7 mouse cellular contexts compared by ENCODE assay signal in genomic region chr2:163472466-163472851, GRCm38 (mm10). TPM values are rescaled to one million over a fixed set of nuclear protein-coding genes. Genes with fewer than 3 reads are reported as not detected.
A peak's percentile ranks its signal among the peaks of the same experiment; 100 is the strongest.
DNase-seq lines count a peak whose midpoint lies in the region; ATAC-seq lines count a peak whose summit lies in the region.

Gene Fitm2 (minus strand): TSS chr2:163472629.

- H3K27ac ChIP-seq in intestine, embryonic 16.5 days (ENCODE audit: low read length): peak within 1 kb of the TSS; percentile 65
- H3K27ac ChIP-seq in midbrain, embryonic 11.5 days (ENCODE audit: low read depth, low read length): no peak within 1 kb of the TSS; the same call in 1 of the 2 replicates

- H3K9ac ChIP-seq in intestine, embryonic 16.5 days (ENCODE audit: low read depth, low read length): peak within 1 kb of the TSS; percentile 91
- H3K9ac ChIP-seq in midbrain, embryonic 11.5 days (ENCODE audit: low read length): peak within 1 kb of the TSS; percentile 85

- peak; percentile 95 for ATAC-seq in intestine, embryonic 16.5 days
- ATAC-seq in midbrain, embryonic 11.5 days (ENCODE audit: low FRiP score): peak; percentile 96

- peak within 1 kb of the TSS; percentile 93 for H3K4me3 ChIP-seq in intestine, embryonic 16.5 days (ENCODE audit: low read length)
- H3K4me3 ChIP-seq in midbrain, embryonic 11.5 days (ENCODE audit: low read depth, low read length): peak within 1 kb of the TSS; percentile 77

- no peaks in the 10 kb centered on the region for H3K27me3 ChIP-seq in intestine, embryonic 16.5 days (replicated peaks; ENCODE audit: control insufficient read depth, insufficient read depth, low read length)
- no peaks in the 10 kb centered on the region for H3K27me3 ChIP-seq in midbrain, embryonic 11.5 days (ENCODE audit: control insufficient read depth, insufficient read depth, low read length)

- H3K4me2 ChIP-seq in intestine, embryonic 16.5 days (ENCODE audit: low read depth, low read length): peak within 1 kb of the TSS; percentile 89
- H3K4me2 ChIP-seq in midbrain, embryonic 11.5 days: peak within 1 kb of the TSS; percentile 88

- no peaks in the 10 kb centered on the region for H3K9me3 ChIP-seq in intestine, embryonic 16.5 days (ENCODE audit: control insufficient read depth, low read length)
- H3K9me3 ChIP-seq in midbrain, embryonic 11.5 days (ENCODE audit: control insufficient read depth, low read length): no peaks in the 10 kb centered on the region

- intact Hi-C loops in left cerebral cortex, postnatal 36 days (cut with DNase I): no loop called here

- 0% methylated on average over 30 of the region's 30 CpGs for WGBS in intestine, embryonic 16.5 days
- under 1% methylated on average over 30 of the region's 30 CpGs for WGBS in midbrain, embryonic 11.5 days

- DNase-seq in adrenal gland, adult 2 months: peak; percentile 96
- peak; percentile 97 for DNase-seq in embryo, embryonic 11.5 days (ENCODE audit: low read depth, low spot score)
- DNase-seq in gastrocnemius, postnatal 4 days (ENCODE audit: low spot score in 2 of 2): peak; percentile 86 to 94
- DNase-seq in left cerebral cortex, postnatal 36 days (ENCODE audit: low spot score in 2 of 2): peak; percentile 98 to 99
- DNase-seq in midbrain, embryonic 11.5 days (ENCODE audit: low spot score, missing footprints): peak; percentile 100
- DNase-seq in skeletal muscle tissue, adult 2 months (ENCODE audit: low read depth, low spot score): peak; percentile 98

- H3K36me3 ChIP-seq in intestine, embryonic 16.5 days (ENCODE audit: control insufficient read depth, insufficient read depth, low read length): peaks cover 6% of the 10 kb centered on the region
- H3K36me3 ChIP-seq in midbrain, embryonic 11.5 days (ENCODE audit: control insufficient read depth, insufficient read depth, low read length): peaks cover 3% of the 10 kb centered on the region; the same call in 1 of the 2 replicates

- H3K4me1 ChIP-seq in intestine, embryonic 16.5 days (ENCODE audit: control insufficient read depth, insufficient read depth, low read length): peaks cover 9% of the 10 kb centered on the region
- H3K4me1 ChIP-seq in midbrain, embryonic 11.5 days (ENCODE audit: control insufficient read depth, insufficient read depth, low read length): peaks cover 7% of the 10 kb centered on the region

RNA-seq across cellular contexts. Expression of gene Fitm2, which starts in this region (rescaled TPM):
- 100 to 1,000 TPM in 1 of 2 experiments, 10 to 100 TPM in 1; 88.8 to 102 TPM for total RNA-seq in adrenal gland, adult 2 months (2021)
- polyA plus RNA-seq in adrenal gland, adult 2 months (2012; rRNA removed): 58.7 and 60.9 TPM in 2 replicates
- 10 to 100 TPM; 19.6 to 21.6 TPM for total RNA-seq in gastrocnemius, postnatal 4 days (2021)
- 10.4 and 10.6 TPM in 2 replicates for polyA plus RNA-seq in intestine, embryonic 16.5 days (2015; fragmentation: Nextera tagmentation; extraction: Ambion mirVana)
- total RNA-seq in left cerebral cortex, postnatal 36 days (2021): 10 to 100 TPM; 18.8 to 19.3 TPM
- polyA plus RNA-seq in midbrain, embryonic 11.5 days (2014; fragmentation: Nextera tagmentation; extraction: Ambion mirVana): 9.3 and 9.6 TPM in 2 replicates
